Mouse (Mus musculus) v-Abl transformed pro-B cells (cell line): Measurements from ENCODE around the gene Ms4a10.

ENCODE experiments used
- in situ Hi-C, 2 experiments: fragments of 400-800 bp; cut with MboI; formaldehyde crosslinking; loops; one replicate each; pipeline ENCODE4 v1.15.1; 2025; ENCODE audit not compliant: unreplicated experiment in 2 of 2

The Ms4a10 gene

GRCm38 (mm10) chr19:10959978-10960346, 14.5 kb downstream of the Ms4a10 start:
- in situ Hi-C loops = loop anchor here (5.0 to 10.0 kb wide), 6 partner anchors 43 to 293 kb away; no protein-coding TSS in a partner anchor

GRCm38 (mm10) chr19:10959085-10959977, 15.1 kb downstream of the Ms4a10 start:
- in situ Hi-C loops = loop anchor here in 1 of 2 experiments (5.0 kb wide), 3 partner anchors 57 to 292 kb away; no protein-coding TSS in a partner anchor

- in situ Hi-C loops = no loop called here
Observed at GRCm38 (mm10) chr19:10952021-10952939, 22.2 kb downstream of the Ms4a10 start.

GRCm38 (mm10) chr19:10949558-10949957, 24.9 kb downstream of the Ms4a10 start:
- in situ Hi-C loops = no loop called here

- in situ Hi-C loops = no loop called here
Observed at GRCm38 (mm10) chr19:10949112-10949511, 25.4 kb downstream of the Ms4a10 start, which contains the start of gene Ccdc86. Gene Ccdc86, minus strand, starts transcription at chr19:10949266.

GRCm38 (mm10) chr19:10948416-10948815, 26.1 kb downstream of the Ms4a10 start:
- in situ Hi-C loops = no loop called here

GRCm38 (mm10) chr19:10947219-10947618, 27.3 kb downstream of the Ms4a10 start:
- in situ Hi-C loops = no loop called here

GRCm38 (mm10) chr19:10946506-10946905, 28.0 kb downstream of the Ms4a10 start:
- in situ Hi-C loops = no loop called here

- in situ Hi-C loops = no loop called here
Observed at GRCm38 (mm10) chr19:10943955-10944354, 30.5 kb downstream of the Ms4a10 start.

GRCm38 (mm10) chr19:10940801-10941457, 33.5 kb downstream of the Ms4a10 start:
- in situ Hi-C loops = no loop called here

GRCm38 (mm10) chr19:10940097-10940800, 34.2 kb downstream of the Ms4a10 start:
- in situ Hi-C loops = no loop called here

GRCm38 (mm10) chr19:10938771-10939170, 35.7 kb downstream of the Ms4a10 start:
- in situ Hi-C loops = no loop called here

GRCm38 (mm10) chr19:10937110-10937563, 37.3 kb downstream of the Ms4a10 start, which contains the start of gene Ptgdr2:
Gene Ptgdr2, plus strand, starts transcription at chr19:10937160.
- in situ Hi-C loops = no loop called here

- in situ Hi-C loops = no loop called here
Observed at GRCm38 (mm10) chr19:10936077-10936476, 38.4 kb downstream of the Ms4a10 start.

GRCm38 (mm10) chr19:10935029-10935428, 39.4 kb downstream of the Ms4a10 start:
- in situ Hi-C loops = no loop called here

GRCm38 (mm10) chr19:10930641-10931040, 43.8 kb downstream of the Ms4a10 start:
- in situ Hi-C loops = no loop called here

- in situ Hi-C loops = no loop called here
Observed at GRCm38 (mm10) chr19:10926666-10927065, 47.8 kb downstream of the Ms4a10 start.

- in situ Hi-C loops = no loop called here
Observed at GRCm38 (mm10) chr19:10926123-10926621, 48.3 kb downstream of the Ms4a10 start.

GRCm38 (mm10) chr19:10924220-10924619, 50.2 kb downstream of the Ms4a10 start:
- in situ Hi-C loops = no loop called here

GRCm38 (mm10) chr19:10921058-10921457, 53.4 kb downstream of the Ms4a10 start:
- in situ Hi-C loops = no loop called here
